Mouse (Mus musculus) spleen, postnatal 14 days (tissue): ENCODE results near the gene Nckipsd.

Experiments
- DNase-seq, 2 experiments: peaks; one replicate each; pipeline ENCODE4 v3.0.0; 2021 to 2022; ENCODE audit warnings: low spot score in 2 of 2

Nckipsd gene

GRCm38 (mm10) chr9:108808163-108808665, at the start of gene Nckipsd:
Gene Nckipsd, plus strand, starts transcription at chr9:108808368.
- DNase-seq = peak; percentile 97 to 98

- no peak for DNase-seq
These were observed 49.0 kb upstream of the Nckipsd start for GRCm38 (mm10) chr9:108759121-108759520.

- DNase-seq = peak; percentile 31 to 51
These were observed 48.4 kb upstream of the Nckipsd start for GRCm38 (mm10) chr9:108759805-108760204.

- DNase-seq = no peak
These were observed 46.6 kb upstream of the Nckipsd start for GRCm38 (mm10) chr9:108761561-108761960.

- DNase-seq = no peak
These were observed 43.2 kb upstream of the Nckipsd start for GRCm38 (mm10) chr9:108764971-108765370.

GRCm38 (mm10) chr9:108776614-108777013, 31.6 kb upstream of the Nckipsd start:
- DNase-seq = no peak

GRCm38 (mm10) chr9:108777276-108777675, 30.9 kb upstream of the Nckipsd start:
- DNase-seq = no peak

GRCm38 (mm10) chr9:108780959-108781358, 27.2 kb upstream of the Nckipsd start:
- DNase-seq = no peak

- DNase-seq = no peak
These were observed 26.3 kb upstream of the Nckipsd start for GRCm38 (mm10) chr9:108781891-108782290.

GRCm38 (mm10) chr9:108782836-108783547, 25.2 kb upstream of the Nckipsd start:
- DNase-seq = no peak

- DNase-seq = peak; percentile 85 to 92
These were observed 24.4 kb upstream of the Nckipsd start, which contains the start of gene Ip6k2 for GRCm38 (mm10) chr9:108783548-108784463. Gene Ip6k2, plus strand, starts transcription at chr9:108783796.

GRCm38 (mm10) chr9:108785416-108785815, 22.8 kb upstream of the Nckipsd start:
- DNase-seq = no peak

- no peak for DNase-seq
These were observed 21.7 kb upstream of the Nckipsd start for GRCm38 (mm10) chr9:108786494-108786893.

GRCm38 (mm10) chr9:108787080-108787479, 21.1 kb upstream of the Nckipsd start:
- no peak for DNase-seq

- no peak for DNase-seq
These were observed 19.5 kb upstream of the Nckipsd start for GRCm38 (mm10) chr9:108788713-108789112.

GRCm38 (mm10) chr9:108792307-108792706, 15.9 kb upstream of the Nckipsd start:
- DNase-seq = no peak

GRCm38 (mm10) chr9:108792730-108793129, 15.4 kb upstream of the Nckipsd start:
- DNase-seq = no peak

GRCm38 (mm10) chr9:108795281-108795680, 12.9 kb upstream of the Nckipsd start:
- no peak for DNase-seq

- no peak for DNase-seq
These were observed 12.4 kb upstream of the Nckipsd start for GRCm38 (mm10) chr9:108795762-108796161.

- no peak for DNase-seq
These were observed 11.7 kb upstream of the Nckipsd start for GRCm38 (mm10) chr9:108796351-108796981.

- DNase-seq = no peak
These were observed 10.7 kb upstream of the Nckipsd start for GRCm38 (mm10) chr9:108797477-108797876.

- no peak for DNase-seq
These were observed 9.6 kb upstream of the Nckipsd start for GRCm38 (mm10) chr9:108798508-108799075.
